Mouse (Mus musculus): ENCODE measurements at regions not wholly inside any gene's neighbourhood (a gene's known extent, or its start where the extent isn't known, plus 50 kb on each side); places are given as distances from the start of the nearest gene placed in this dataset.

- TF ChIP-seq CTCF (IDR thresholded peaks at IDR 0.05; ENCODE audit: low read depth, low read length) (no peak), EP300 (IDR thresholded peaks at IDR 0.05; ENCODE audit: insufficient read depth, low read depth, low read length) (no peak), POLR2A (IDR thresholded peaks at IDR 0.05; ENCODE audit: insufficient read depth, low read length) (no peak)
Observed at GRCm38 (mm10) chr16:50063540-50063939, 263.2 kb downstream of the Cd47 start.

All from ES-Bruce4 (cell line).